Mouse (Mus musculus): Measurements from ENCODE around the gene Fars2. TPM values are rescaled to one million over a fixed set of nuclear protein-coding genes. Genes with fewer than 3 reads are reported as not detected.

Gene Fars2
- polyA plus RNA-seq, 1 experiment from 2014 or later, result 68.1 TPM

DNA sequence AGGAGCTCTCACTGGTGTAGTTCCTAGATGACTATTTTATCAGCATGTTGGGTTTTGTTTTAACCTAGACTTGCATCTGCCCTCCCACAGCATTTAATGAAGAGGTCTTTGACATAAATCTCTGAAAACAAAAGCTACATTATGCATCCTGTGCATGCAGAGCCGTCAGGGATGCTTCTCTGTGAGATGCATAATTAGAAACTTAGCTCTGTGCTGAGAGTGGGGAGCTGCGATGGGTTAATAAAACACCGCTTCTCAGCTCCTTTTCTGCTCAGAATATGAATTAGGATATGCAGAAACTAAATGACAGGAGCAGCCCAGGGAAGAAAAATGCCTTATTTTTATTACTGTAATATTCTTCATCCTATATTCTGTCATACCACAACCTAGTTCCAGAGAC, 251.6 kb downstream of the Fars2 start:
- Histone ChIP-seq H3K4me1 (ENCODE audit: control insufficient read depth in 2 of 2, insufficient read depth in 2 of 2, low read length in 2 of 2) (no peaks in the 10 kb centered on the region), H3K4me2 (ENCODE audit: low read length) (no peak overlapping the region), H3K9me3 (ENCODE audit: control insufficient read depth, low read length) (no peaks in the 10 kb centered on the region), H3K36me3 (ENCODE audit: control insufficient read depth, insufficient read depth, low read length) (no peaks in the 10 kb centered on the region), H3K27ac (replicated peaks in 1 of 2; ENCODE audit: control insufficient read depth in 1 of 2, insufficient read depth in 1 of 2, low read depth in 2 of 2, low read length in 2 of 2) (no peak overlapping the region), H3K4me3 (ENCODE audit: control insufficient read depth in 1 of 2, insufficient read depth in 1 of 2, low read depth in 1 of 2, low read length in 2 of 2) (no peak overlapping the region), H3K27me3 (ENCODE audit: control insufficient read depth, insufficient read depth, low read length) (no peaks in the 10 kb centered on the region), H3K9ac (ENCODE audit: low read length) (no peak overlapping the region)
- ATAC-seq (ENCODE audit: insufficient number of reproducible peaks, insufficient read depth, low FRiP score, low read depth), result no peak
- WGBS, result 83% methylated on average over 3 of the region's 3 CpGs

- H3K4me1 ChIP-seq (ENCODE audit: control insufficient read depth in 2 of 2, insufficient read depth in 2 of 2, low read length in 2 of 2), result no peaks in the 10 kb centered on the region
- 86% methylated on average over 11 of the region's 11 CpGs for WGBS
These were observed 252.2 kb downstream of the Fars2 start for GRCm38 (mm10) chr13:36369400-36369799.

GRCm38 (mm10) chr13:36383236-36383635, 266.0 kb downstream of the Fars2 start:
- Histone ChIP-seq H3K9ac (ENCODE audit: low read length) (no peak overlapping the region), H3K4me2 (ENCODE audit: low read length) (no peak overlapping the region), H3K9me3 (ENCODE audit: control insufficient read depth, low read length) (no peaks in the 10 kb centered on the region), H3K4me3 (ENCODE audit: control insufficient read depth in 1 of 2, insufficient read depth in 1 of 2, low read depth in 1 of 2, low read length in 2 of 2) (no peak overlapping the region), H3K27me3 (ENCODE audit: control insufficient read depth, insufficient read depth, low read length) (no peaks in the 10 kb centered on the region), H3K36me3 (ENCODE audit: control insufficient read depth, insufficient read depth, low read length) (no peaks in the 10 kb centered on the region), H3K4me1 (ENCODE audit: control insufficient read depth in 2 of 2, insufficient read depth in 2 of 2, low read length in 2 of 2) (no peaks in the 10 kb centered on the region), H3K27ac (replicated peaks in 1 of 2; ENCODE audit: control insufficient read depth in 1 of 2, insufficient read depth in 1 of 2, low read depth in 2 of 2, low read length in 2 of 2) (no peak overlapping the region)
- ATAC-seq (ENCODE audit: insufficient number of reproducible peaks, insufficient read depth, low FRiP score, low read depth), result no peak
- WGBS, result 62% methylated on average over 2 of the region's 2 CpGs

More at GRCm38 (mm10) chr13:36369400-36369799, 252.2 kb downstream of the Fars2 start:
- Histone ChIP-seq H3K4me3 (ENCODE audit: control insufficient read depth in 1 of 2, insufficient read depth in 1 of 2, low read depth in 1 of 2, low read length in 2 of 2) (no peak overlapping the region), H3K36me3 (ENCODE audit: control insufficient read depth, insufficient read depth, low read length) (no peaks in the 10 kb centered on the region), H3K9ac (ENCODE audit: low read length) (no peak overlapping the region), H3K9me3 (ENCODE audit: control insufficient read depth, low read length) (no peaks in the 10 kb centered on the region), H3K27ac (replicated peaks in 1 of 2; ENCODE audit: control insufficient read depth in 1 of 2, insufficient read depth in 1 of 2, low read depth in 2 of 2, low read length in 2 of 2) (no peak overlapping the region), H3K27me3 (ENCODE audit: control insufficient read depth, insufficient read depth, low read length) (no peaks in the 10 kb centered on the region), H3K4me2 (ENCODE audit: low read length) (no peak overlapping the region)
- ATAC-seq (ENCODE audit: insufficient number of reproducible peaks, insufficient read depth, low FRiP score, low read depth), result no peak

- no peaks in the 10 kb centered on the region for H3K36me3 ChIP-seq (ENCODE audit: control insufficient read depth, insufficient read depth, low read length)
- no peak overlapping the region for H3K27ac ChIP-seq (replicated peaks in 1 of 2; ENCODE audit: control insufficient read depth in 1 of 2, insufficient read depth in 1 of 2, low read depth in 2 of 2, low read length in 2 of 2)
These were observed 268.9 kb downstream of the Fars2 start for GRCm38 (mm10) chr13:36386074-36386473.

DNA sequence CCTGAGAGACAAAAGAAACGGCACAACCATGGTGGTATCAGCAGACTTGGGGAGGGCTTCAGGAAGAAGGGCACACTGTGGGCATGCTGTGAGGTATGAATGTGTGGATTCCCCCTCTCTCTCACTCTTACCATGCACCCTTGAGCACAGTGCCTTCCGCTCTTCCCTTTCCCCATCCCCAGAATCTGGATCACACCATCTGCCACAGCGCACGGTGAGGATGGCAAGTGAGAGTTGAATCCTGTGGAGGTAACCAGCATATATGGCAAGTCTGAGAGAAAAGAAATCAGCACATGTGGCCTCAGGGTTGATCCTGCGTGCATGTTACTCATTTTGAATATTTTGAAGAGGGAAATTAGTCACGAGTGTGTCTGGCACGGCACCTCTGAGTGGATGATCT, 274.7 kb downstream of the Fars2 start:
- Histone ChIP-seq H3K27ac (replicated peaks in 1 of 2; ENCODE audit: control insufficient read depth in 1 of 2, insufficient read depth in 1 of 2, low read depth in 2 of 2, low read length in 2 of 2) (no peak overlapping the region), H3K27me3 (ENCODE audit: control insufficient read depth, insufficient read depth, low read length) (no peaks in the 10 kb centered on the region), H3K9ac (ENCODE audit: low read length) (no peak overlapping the region), H3K9me3 (ENCODE audit: control insufficient read depth, low read length) (no peaks in the 10 kb centered on the region), H3K4me3 (ENCODE audit: control insufficient read depth in 1 of 2, insufficient read depth in 1 of 2, low read depth in 1 of 2, low read length in 2 of 2) (no peak overlapping the region), H3K4me1 (ENCODE audit: control insufficient read depth in 2 of 2, insufficient read depth in 2 of 2, low read length in 2 of 2) (peaks cover 2 to 8% of the 10 kb centered on the region in 2 experiments; a peak in 1 of 4 replicates), H3K4me2 (ENCODE audit: low read length) (no peak overlapping the region), H3K36me3 (ENCODE audit: control insufficient read depth, insufficient read depth, low read length) (no peaks in the 10 kb centered on the region)
- WGBS, result 88% methylated on average over 7 of the region's 7 CpGs
- ATAC-seq (ENCODE audit: insufficient number of reproducible peaks, insufficient read depth, low FRiP score, low read depth), result no peak

More at GRCm38 (mm10) chr13:36386074-36386473, 268.9 kb downstream of the Fars2 start:
- no peaks in the 10 kb centered on the region for H3K9me3 ChIP-seq (ENCODE audit: control insufficient read depth, low read length)
- no peak overlapping the region for H3K9ac ChIP-seq (ENCODE audit: low read length)
- no peaks in the 10 kb centered on the region for H3K27me3 ChIP-seq (ENCODE audit: control insufficient read depth, insufficient read depth, low read length)
- no peak overlapping the region for H3K4me2 ChIP-seq (ENCODE audit: low read length)
- H3K4me1 ChIP-seq (ENCODE audit: control insufficient read depth in 2 of 2, insufficient read depth in 2 of 2, low read length in 2 of 2), result peaks cover 2 to 8% of the 10 kb centered on the region in 2 experiments; a peak in 1 of 4 replicates
- H3K4me3 ChIP-seq (ENCODE audit: control insufficient read depth in 1 of 2, insufficient read depth in 1 of 2, low read depth in 1 of 2, low read length in 2 of 2), result no peak overlapping the region
- ATAC-seq (ENCODE audit: insufficient number of reproducible peaks, insufficient read depth, low FRiP score, low read depth), result no peak
- WGBS, result 66% methylated on average over 5 of the region's 5 CpGs

- 85% methylated on average over 4 of the region's 4 CpGs for WGBS
- Histone ChIP-seq H3K9ac (ENCODE audit: low read length) (no peak overlapping the region), H3K4me3 (ENCODE audit: control insufficient read depth in 1 of 2, insufficient read depth in 1 of 2, low read depth in 1 of 2, low read length in 2 of 2) (no peak overlapping the region), H3K4me2 (ENCODE audit: low read length) (no peak overlapping the region), H3K9me3 (ENCODE audit: control insufficient read depth, low read length) (no peaks in the 10 kb centered on the region), H3K27me3 (ENCODE audit: control insufficient read depth, insufficient read depth, low read length) (no peaks in the 10 kb centered on the region), H3K36me3 (ENCODE audit: control insufficient read depth, insufficient read depth, low read length) (no peaks in the 10 kb centered on the region), H3K27ac (replicated peaks in 1 of 2; ENCODE audit: control insufficient read depth in 1 of 2, insufficient read depth in 1 of 2, low read depth in 2 of 2, low read length in 2 of 2) (no peak overlapping the region), H3K4me1 (ENCODE audit: control insufficient read depth in 2 of 2, insufficient read depth in 2 of 2, low read length in 2 of 2) (peaks cover 2 to 8% of the 10 kb centered on the region in 2 experiments; a peak in 1 of 4 replicates)
- no peak for ATAC-seq (ENCODE audit: insufficient number of reproducible peaks, insufficient read depth, low FRiP score, low read depth)
These were observed 275.5 kb downstream of the Fars2 start for GRCm38 (mm10) chr13:36392666-36393065.

DNA sequence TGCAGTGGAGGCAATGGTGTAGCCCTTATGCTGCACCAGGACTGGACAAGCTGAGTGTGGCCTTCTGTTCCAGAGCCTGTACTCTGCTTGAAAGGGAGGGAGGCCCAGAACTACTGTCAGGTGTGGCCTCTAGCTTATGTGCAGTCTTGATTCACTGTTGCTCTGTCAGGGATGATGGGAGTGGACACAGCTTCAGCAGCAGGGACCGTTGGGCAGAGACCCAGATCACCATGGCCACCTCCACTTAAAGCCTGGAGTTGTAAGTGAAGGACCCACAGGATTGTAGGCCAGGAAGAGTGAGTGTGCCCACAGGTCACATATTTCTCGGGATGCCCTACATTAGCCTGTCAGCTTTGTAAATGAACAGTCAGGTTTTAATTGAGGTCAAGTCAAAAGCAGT, 283.8 kb downstream of the Fars2 start:
- no peak for ATAC-seq (ENCODE audit: insufficient number of reproducible peaks, insufficient read depth, low FRiP score, low read depth)
- Histone ChIP-seq H3K27ac (replicated peaks in 1 of 2; ENCODE audit: control insufficient read depth in 1 of 2, insufficient read depth in 1 of 2, low read depth in 2 of 2, low read length in 2 of 2) (no peak overlapping the region), H3K27me3 (ENCODE audit: control insufficient read depth, insufficient read depth, low read length) (no peaks in the 10 kb centered on the region), H3K4me2 (ENCODE audit: low read length) (no peak overlapping the region), H3K9ac (ENCODE audit: low read length) (no peak overlapping the region), H3K36me3 (ENCODE audit: control insufficient read depth, insufficient read depth, low read length) (no peaks in the 10 kb centered on the region), H3K9me3 (ENCODE audit: control insufficient read depth, low read length) (no peaks in the 10 kb centered on the region), H3K4me3 (ENCODE audit: control insufficient read depth in 1 of 2, insufficient read depth in 1 of 2, low read depth in 1 of 2, low read length in 2 of 2) (no peak overlapping the region), H3K4me1 (ENCODE audit: control insufficient read depth in 2 of 2, insufficient read depth in 2 of 2, low read length in 2 of 2) (no peaks in the 10 kb centered on the region)
- 80% methylated on average over 2 of the region's 2 CpGs for WGBS

- H3K4me3 ChIP-seq (ENCODE audit: control insufficient read depth in 1 of 2, insufficient read depth in 1 of 2, low read depth in 1 of 2, low read length in 2 of 2), result no peak overlapping the region
- no peaks in the 10 kb centered on the region for H3K9me3 ChIP-seq (ENCODE audit: control insufficient read depth, low read length)
- 81% methylated on average over 1 of the region's 1 CpGs for WGBS
- no peak overlapping the region for H3K9ac ChIP-seq (ENCODE audit: low read length)
- no peak overlapping the region for H3K4me2 ChIP-seq (ENCODE audit: low read length)
- peaks cover 0 to 10% of the 10 kb centered on the region in 2 experiments; a peak in 3 of 4 replicates for H3K4me1 ChIP-seq (ENCODE audit: control insufficient read depth in 2 of 2, insufficient read depth in 2 of 2, low read length in 2 of 2)
- no peaks in the 10 kb centered on the region for H3K27me3 ChIP-seq (ENCODE audit: control insufficient read depth, insufficient read depth, low read length)
- no peak overlapping the region for H3K27ac ChIP-seq (replicated peaks in 1 of 2; ENCODE audit: control insufficient read depth in 1 of 2, insufficient read depth in 1 of 2, low read depth in 2 of 2, low read length in 2 of 2)
- ATAC-seq (ENCODE audit: insufficient number of reproducible peaks, insufficient read depth, low FRiP score, low read depth), result no peak
- no peaks in the 10 kb centered on the region for H3K36me3 ChIP-seq (ENCODE audit: control insufficient read depth, insufficient read depth, low read length)
These were observed 296.1 kb downstream of the Fars2 start for GRCm38 (mm10) chr13:36413276-36413675.
